Mouse (Mus musculus): ENCODE results near the gene Lnx2. TPM values are rescaled to one million over a fixed set of nuclear protein-coding genes. Genes with fewer than 3 reads are reported as not detected.

The Lnx2 gene
- polyA plus RNA-seq, 1 experiment from 2014 or later = 5.0 TPM

DNA sequence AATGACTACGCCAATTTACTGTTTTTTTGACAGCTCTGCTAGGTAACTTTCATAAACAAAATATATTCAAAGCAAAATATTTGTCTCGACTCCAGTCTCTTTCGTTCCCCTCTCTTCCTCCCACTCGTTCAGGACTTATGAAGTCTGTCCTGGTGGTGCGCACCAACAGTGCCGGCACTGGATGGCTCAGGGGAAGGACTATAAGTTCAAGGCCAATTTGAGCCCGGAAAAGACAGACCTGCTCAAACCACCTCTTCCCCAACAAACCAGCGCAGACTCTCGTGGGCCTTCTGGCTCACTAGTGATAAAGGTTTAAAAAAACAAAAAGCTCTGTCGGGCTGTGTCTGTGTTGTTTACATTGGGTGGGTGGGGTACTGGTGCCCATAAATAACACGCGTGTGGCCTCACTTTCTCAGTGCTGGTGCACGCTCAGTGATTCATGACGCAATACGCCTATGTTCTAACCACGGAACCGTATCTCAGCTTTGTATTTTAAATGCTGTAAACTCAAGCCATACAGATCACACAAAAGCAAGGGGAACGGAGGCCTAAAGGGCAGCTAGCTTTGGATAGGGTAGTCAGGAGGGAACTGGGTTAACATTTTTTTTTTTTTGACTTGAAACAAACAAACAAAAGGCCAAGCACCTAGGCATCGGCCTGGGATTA, 26.7 kb downstream of the Lnx2 start:
- no peak for ATAC-seq (ENCODE audit: low FRiP score)
- Histone ChIP-seq H3K27ac (no peak overlapping the region), H3K4me1 (replicated peaks; ENCODE audit: control insufficient read depth, insufficient read depth, low read length) (peaks cover 7% of the 10 kb centered on the region; the same call in 1 of the 2 replicates), H3K9me3 (ENCODE audit: control insufficient read depth, low read length) (no peaks in the 10 kb centered on the region), H3K4me2 (replicated peaks) (no peak overlapping the region), H3K9ac (no peak overlapping the region), H3K36me3 (replicated peaks; ENCODE audit: control insufficient read depth, insufficient read depth) (no peaks in the 10 kb centered on the region), H3K4me3 (replicated peaks; ENCODE audit: low read length) (no peak overlapping the region), H3K27me3 (ENCODE audit: control insufficient read depth, insufficient read depth, low read length) (no peaks in the 10 kb centered on the region)
- WGBS = 85% methylated on average over 19 of the region's 19 CpGs
- no peak for DNase-seq (ENCODE audit: low spot score)

DNA sequence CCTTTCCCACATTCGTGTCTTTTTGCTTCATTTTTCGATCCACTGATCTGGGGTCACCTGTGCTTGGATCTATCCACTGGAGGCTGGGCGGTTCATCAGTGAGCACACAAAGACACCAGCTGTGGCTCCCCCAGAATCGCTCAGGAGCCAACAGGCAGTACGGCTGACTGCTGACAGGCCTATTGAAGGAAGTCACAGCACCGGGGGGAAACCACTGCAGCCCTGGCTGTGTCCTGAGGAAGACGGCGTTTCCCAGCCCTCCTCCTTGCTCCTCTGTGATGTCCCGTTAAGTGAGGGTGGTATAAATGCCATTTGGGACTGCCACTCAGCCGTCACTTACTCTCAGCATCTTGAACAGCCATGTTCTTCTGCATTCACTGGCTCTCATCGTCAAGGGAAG, 30.5 kb downstream of the Lnx2 start:
- Histone ChIP-seq H3K4me2 (replicated peaks) (no peak overlapping the region), H3K27ac (no peak overlapping the region), H3K27me3 (ENCODE audit: control insufficient read depth, insufficient read depth, low read length) (no peaks in the 10 kb centered on the region), H3K4me3 (replicated peaks; ENCODE audit: low read length) (no peak overlapping the region), H3K9ac (no peak overlapping the region), H3K4me1 (replicated peaks; ENCODE audit: control insufficient read depth, insufficient read depth, low read length) (peaks cover 11% of the 10 kb centered on the region), H3K9me3 (ENCODE audit: control insufficient read depth, low read length) (no peaks in the 10 kb centered on the region), H3K36me3 (replicated peaks; ENCODE audit: control insufficient read depth, insufficient read depth) (no peaks in the 10 kb centered on the region)
- ATAC-seq (ENCODE audit: low FRiP score) = no peak
- whole genome bisulfite sequencing = 58% methylated on average over 11 of the region's 11 CpGs
- no peak for DNase-seq (ENCODE audit: low spot score)

GRCm38 (mm10) chr5:147045311-147045710, 31.1 kb downstream of the Lnx2 start:
- DNase-seq (ENCODE audit: low spot score) (no peak), ATAC-seq (ENCODE audit: low FRiP score) (no peak)
- Histone ChIP-seq H3K9me3 (ENCODE audit: control insufficient read depth, low read length) (no peaks in the 10 kb centered on the region), H3K4me2 (replicated peaks) (no peak overlapping the region), H3K4me1 (replicated peaks; ENCODE audit: control insufficient read depth, insufficient read depth, low read length) (peaks cover 11% of the 10 kb centered on the region), H3K27ac (no peak overlapping the region), H3K27me3 (ENCODE audit: control insufficient read depth, insufficient read depth, low read length) (no peaks in the 10 kb centered on the region), H3K36me3 (replicated peaks; ENCODE audit: control insufficient read depth, insufficient read depth) (no peaks in the 10 kb centered on the region), H3K9ac (no peak overlapping the region), H3K4me3 (replicated peaks; ENCODE audit: low read length) (no peak overlapping the region)
- 78% methylated on average over 9 of the region's 11 CpGs for WGBS

- no peak for ATAC-seq (ENCODE audit: low FRiP score)
- Histone ChIP-seq H3K9me3 (ENCODE audit: control insufficient read depth, low read length) (no peaks in the 10 kb centered on the region), H3K27ac (peak overlapping the region; percentile 54; the same call in 1 of the 2 replicates), H3K4me3 (replicated peaks; ENCODE audit: low read length) (no peak overlapping the region), H3K9ac (no peak overlapping the region), H3K4me2 (replicated peaks) (0 out of 2 replicates have a peak overlapping the region, but pooled peaks have one; percentile 2), H3K27me3 (ENCODE audit: control insufficient read depth, insufficient read depth, low read length) (no peaks in the 10 kb centered on the region; the same call in 1 of the 2 replicates), H3K36me3 (replicated peaks; ENCODE audit: control insufficient read depth, insufficient read depth) (no peaks in the 10 kb centered on the region), H3K4me1 (replicated peaks; ENCODE audit: control insufficient read depth, insufficient read depth, low read length) (peaks cover 11% of the 10 kb centered on the region)
- DNase-seq (ENCODE audit: low spot score) = no peak
- 60% methylated on average over 15 of the region's 15 CpGs for WGBS
Observed at GRCm38 (mm10) chr5:147043240-147043844, 33.0 kb downstream of the Lnx2 start.

DNA sequence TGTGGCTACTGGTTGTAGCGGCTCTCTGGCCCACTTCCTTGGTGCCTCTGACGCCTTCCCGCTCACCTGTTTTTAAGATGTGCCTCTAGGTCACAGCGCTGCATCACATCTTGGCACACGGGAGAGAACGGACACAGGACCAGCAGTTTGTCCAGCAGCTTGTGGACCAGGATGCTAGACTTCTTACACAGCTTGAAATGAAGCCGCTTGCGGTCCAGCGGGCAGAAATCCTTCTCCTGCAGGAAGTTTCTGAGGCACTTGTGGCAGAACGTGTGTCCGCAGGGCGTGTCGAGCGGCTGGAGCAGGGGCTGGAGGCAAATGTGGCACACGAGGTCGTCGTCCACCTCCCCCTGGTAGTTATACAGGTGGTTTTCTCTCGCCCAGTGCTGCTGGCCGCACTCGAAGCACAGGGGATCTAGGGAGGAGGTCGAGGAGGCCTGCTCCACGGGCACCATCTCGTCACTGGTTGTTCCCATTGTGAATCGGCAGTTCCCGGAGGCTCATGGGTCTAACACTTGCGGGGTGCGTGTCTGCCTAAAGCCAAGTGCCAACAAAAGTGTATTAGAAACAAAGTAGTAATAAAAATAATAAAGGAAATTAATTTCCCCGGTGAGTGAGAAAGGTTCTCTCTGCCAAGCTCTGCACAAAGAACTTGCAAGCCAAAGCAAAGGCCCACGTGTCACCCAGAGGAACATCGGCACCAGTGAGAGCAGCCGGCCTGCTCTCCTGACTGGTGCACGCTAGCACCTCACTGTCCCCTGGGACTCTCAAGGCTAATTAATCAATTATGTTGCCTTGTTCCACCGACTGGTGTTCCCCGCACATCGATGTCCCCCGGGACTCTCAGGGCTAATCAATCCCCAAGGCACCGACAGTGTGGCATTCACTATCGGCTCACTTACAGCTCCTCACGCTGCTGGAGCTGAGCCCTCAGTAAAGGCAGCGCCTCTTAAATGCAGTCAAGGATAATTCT, 34.1 kb downstream of the Lnx2 start:
- peak; percentile 53 for DNase-seq (ENCODE audit: low spot score)
- Histone ChIP-seq H3K9me3 (ENCODE audit: control insufficient read depth, low read length) (no peaks in the 10 kb centered on the region), H3K27me3 (ENCODE audit: control insufficient read depth, insufficient read depth, low read length) (no peaks in the 10 kb centered on the region; the same call in 1 of the 2 replicates), H3K9ac (peak overlapping the region; percentile 44), H3K4me2 (replicated peaks) (peak overlapping the region; percentile 12; the same call in 1 of the 2 replicates), H3K4me3 (replicated peaks; ENCODE audit: low read length) (no peak overlapping the region), H3K27ac (peak overlapping the region; percentile 54), H3K36me3 (replicated peaks; ENCODE audit: control insufficient read depth, insufficient read depth) (no peaks in the 10 kb centered on the region), H3K4me1 (replicated peaks; ENCODE audit: control insufficient read depth, insufficient read depth, low read length) (peaks cover 11% of the 10 kb centered on the region)
- 60% methylated on average over 40 of the region's 40 CpGs for WGBS
- peak; percentile 54; the same call in 1 of the 2 replicates for ATAC-seq (ENCODE audit: low FRiP score)

- Histone ChIP-seq H3K4me3 (replicated peaks; ENCODE audit: low read length) (no peak overlapping the region), H3K27ac (no peak overlapping the region), H3K27me3 (ENCODE audit: control insufficient read depth, insufficient read depth, low read length) (no peaks in the 10 kb centered on the region; the same call in 1 of the 2 replicates), H3K4me1 (replicated peaks; ENCODE audit: control insufficient read depth, insufficient read depth, low read length) (peaks cover 11% of the 10 kb centered on the region), H3K9me3 (ENCODE audit: control insufficient read depth, low read length) (no peaks in the 10 kb centered on the region), H3K9ac (no peak overlapping the region), H3K36me3 (replicated peaks; ENCODE audit: control insufficient read depth, insufficient read depth) (no peaks in the 10 kb centered on the region), H3K4me2 (replicated peaks) (no peak overlapping the region)
- 68% methylated on average over 5 of the region's 5 CpGs for WGBS
- no peak for DNase-seq (ENCODE audit: low spot score)
- ATAC-seq (ENCODE audit: low FRiP score) = no peak
Observed at GRCm38 (mm10) chr5:147039394-147039793, 37.0 kb downstream of the Lnx2 start.

DNA sequence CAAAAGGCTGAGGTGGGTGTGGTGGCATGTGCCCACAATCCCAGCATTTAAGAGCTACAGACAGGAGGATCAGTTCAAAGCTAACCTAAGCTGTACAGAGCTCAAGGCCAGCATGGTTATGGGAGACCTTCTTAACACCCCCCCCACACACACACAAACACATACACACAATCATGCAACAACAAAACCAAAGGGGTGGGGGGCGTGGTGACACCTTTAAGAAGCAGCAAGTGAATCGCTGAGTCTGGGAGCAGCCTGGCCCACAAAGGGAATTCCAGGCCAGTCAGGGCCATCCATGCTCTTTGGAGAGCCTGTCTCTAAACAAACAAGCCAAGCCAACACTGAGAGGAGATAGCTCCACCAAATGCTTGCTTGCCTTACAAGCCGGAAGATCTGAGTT, 38.8 kb downstream of the Lnx2 start:
- Histone ChIP-seq H3K9me3 (ENCODE audit: control insufficient read depth, low read length) (no peaks in the 10 kb centered on the region), H3K27me3 (ENCODE audit: control insufficient read depth, insufficient read depth, low read length) (no peaks in the 10 kb centered on the region; the same call in 1 of the 2 replicates), H3K9ac (no peak overlapping the region), H3K4me2 (replicated peaks) (no peak overlapping the region), H3K27ac (no peak overlapping the region), H3K4me3 (replicated peaks; ENCODE audit: low read length) (no peak overlapping the region), H3K4me1 (replicated peaks; ENCODE audit: control insufficient read depth, insufficient read depth, low read length) (peaks cover 4% of the 10 kb centered on the region; the same call in 1 of the 2 replicates), H3K36me3 (replicated peaks; ENCODE audit: control insufficient read depth, insufficient read depth) (no peaks in the 10 kb centered on the region)
- no peak for ATAC-seq (ENCODE audit: low FRiP score)
- no peak for DNase-seq (ENCODE audit: low spot score)
- WGBS = 64% methylated on average over 3 of the region's 3 CpGs

DNA sequence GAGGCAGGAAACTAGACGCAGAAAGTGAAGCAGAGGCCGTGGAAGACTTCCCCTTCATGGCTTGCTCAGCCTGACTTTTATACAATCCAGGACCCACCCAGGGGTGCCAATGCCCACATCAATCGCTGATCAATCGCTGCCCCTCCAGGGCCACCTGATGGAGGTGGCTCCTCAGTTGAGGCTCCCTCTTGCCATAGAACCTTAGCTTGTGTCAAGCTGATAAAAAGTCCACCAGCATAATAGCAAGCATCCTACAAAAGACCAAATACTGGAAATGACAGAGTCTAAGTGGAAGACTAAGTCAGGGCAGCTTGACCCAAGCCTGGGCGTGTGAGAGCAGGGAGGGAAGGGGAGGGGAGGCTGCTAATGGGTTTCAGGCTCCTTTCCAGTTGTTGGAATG, 39.7 kb downstream of the Lnx2 start:
- H3K4me3 ChIP-seq (replicated peaks; ENCODE audit: low read length) = no peak overlapping the region
- H3K36me3 ChIP-seq (replicated peaks; ENCODE audit: control insufficient read depth, insufficient read depth) = no peaks in the 10 kb centered on the region
- no peak overlapping the region for H3K4me2 ChIP-seq (replicated peaks)
- no peaks in the 10 kb centered on the region for H3K9me3 ChIP-seq (ENCODE audit: control insufficient read depth, low read length)
- H3K27ac ChIP-seq = no peak overlapping the region
- no peak for ATAC-seq (ENCODE audit: low FRiP score)
- 91% methylated on average over 5 of the region's 5 CpGs for WGBS
- no peaks in the 10 kb centered on the region; the same call in 1 of the 2 replicates for H3K27me3 ChIP-seq (ENCODE audit: control insufficient read depth, insufficient read depth, low read length)
- no peaks in the 10 kb centered on the region for H3K4me1 ChIP-seq (replicated peaks; ENCODE audit: control insufficient read depth, insufficient read depth, low read length)
- H3K9ac ChIP-seq = no peak overlapping the region
- DNase-seq (ENCODE audit: low spot score) = no peak

DNA sequence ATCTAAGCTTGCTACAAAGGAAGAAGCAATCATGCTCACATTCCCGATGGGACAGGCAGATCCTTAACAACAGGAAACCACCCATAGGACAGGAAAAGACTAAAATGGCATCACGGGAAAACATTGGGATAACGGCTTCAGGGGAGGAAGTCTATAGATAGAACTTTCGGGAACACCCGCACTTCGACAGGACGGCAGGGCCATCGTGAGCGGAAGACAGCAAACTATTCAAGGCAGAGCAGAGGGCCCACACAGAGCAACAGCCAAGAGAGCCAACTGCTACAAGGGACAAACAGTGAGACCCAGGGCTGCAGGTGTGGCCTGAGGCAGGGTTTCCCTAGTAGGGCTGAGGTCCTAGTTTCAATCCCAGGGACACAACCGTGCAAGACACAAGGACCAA, 40.4 kb downstream of the Lnx2 start:
- H3K36me3 ChIP-seq (replicated peaks; ENCODE audit: control insufficient read depth, insufficient read depth) = no peaks in the 10 kb centered on the region
- ATAC-seq (ENCODE audit: low FRiP score) (no peak), DNase-seq (ENCODE audit: low spot score) (no peak)
- H3K4me1 ChIP-seq (replicated peaks; ENCODE audit: control insufficient read depth, insufficient read depth, low read length) = no peaks in the 10 kb centered on the region
- no peak overlapping the region for H3K9ac ChIP-seq
- H3K4me2 ChIP-seq (replicated peaks) = no peak overlapping the region
- H3K27me3 ChIP-seq (ENCODE audit: control insufficient read depth, insufficient read depth, low read length) = no peaks in the 10 kb centered on the region; the same call in 1 of the 2 replicates
- H3K27ac ChIP-seq = no peak overlapping the region
- no peaks in the 10 kb centered on the region for H3K9me3 ChIP-seq (ENCODE audit: control insufficient read depth, low read length)
- no peak overlapping the region for H3K4me3 ChIP-seq (replicated peaks; ENCODE audit: low read length)
- 89% methylated on average over 10 of the region's 10 CpGs for WGBS

Measured in hindbrain, embryonic 14.5 days (tissue).